Mouse (Mus musculus) C2C12 (cell line): Measurements from ENCODE around the gene 1700025G04Rik.

Source experiments
- CEBPB ChIP-seq: IDR thresholded peaks from one replicate; pipeline ENCODE4 v1.6.1; 2011; ENCODE audit warnings: low read depth, mild to moderate bottlenecking, control low read depth, moderate library complexity
- CTCF ChIP-seq: IDR thresholded peaks from one replicate; pipeline ENCODE4 v1.5.1; 2011; ENCODE audit not compliant: control insufficient read depth, insufficient read depth, insufficient read length
- MAX ChIP-seq: IDR thresholded peaks from one replicate; pipeline ENCODE4 v1.6.1; 2011; ENCODE audit warnings: mild to moderate bottlenecking, control low read depth

DNA sequence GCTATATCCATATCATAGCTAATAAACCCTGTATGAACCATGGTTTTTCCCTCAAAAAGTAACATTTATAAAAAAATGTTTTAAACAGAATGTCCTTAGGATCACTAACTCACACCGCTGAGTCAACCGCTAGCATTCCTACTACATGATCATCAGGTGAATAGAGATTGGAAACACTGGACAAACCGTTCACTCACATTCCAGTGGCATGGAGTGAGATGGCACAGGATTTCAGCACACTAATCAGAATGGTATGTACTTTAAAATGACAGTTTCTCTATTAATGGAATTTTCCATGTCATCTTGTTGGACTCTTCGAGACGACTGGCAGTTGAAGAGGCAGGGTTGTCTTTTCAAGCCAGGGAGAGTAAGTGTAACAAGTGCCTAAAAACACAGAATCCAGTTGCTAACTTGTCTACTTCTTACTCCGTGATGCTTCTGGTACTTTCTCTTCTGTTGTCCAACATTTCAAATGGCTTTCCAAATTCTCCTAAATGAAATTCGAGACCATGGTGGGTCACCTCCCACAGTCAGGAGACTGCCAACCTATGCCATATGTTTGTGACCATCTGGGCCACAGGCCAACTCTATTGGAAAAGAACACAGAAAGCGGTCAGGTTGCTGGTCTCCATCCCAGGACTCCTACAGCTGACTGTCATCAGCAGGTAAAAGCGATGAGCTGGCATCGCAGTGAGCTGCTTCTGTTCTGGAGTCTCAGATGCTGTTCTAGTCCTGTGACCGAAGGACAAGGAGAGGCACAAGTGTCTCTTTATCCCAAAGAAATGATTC lies 26.4 kb downstream of the 1700025G04Rik start:
- no peak for TF ChIP-seq CEBPB
- no peak for TF ChIP-seq MAX
- TF ChIP-seq CTCF: no peak
